Mouse (Mus musculus): ENCODE data around the gene Mapt. TPM values are rescaled to one million over a fixed set of nuclear protein-coding genes. Genes with fewer than 3 reads are reported as not detected.

Gene Mapt
- polyA plus RNA-seq, 1 experiment from 2014 or later, result 0.90 TPM

DNA sequence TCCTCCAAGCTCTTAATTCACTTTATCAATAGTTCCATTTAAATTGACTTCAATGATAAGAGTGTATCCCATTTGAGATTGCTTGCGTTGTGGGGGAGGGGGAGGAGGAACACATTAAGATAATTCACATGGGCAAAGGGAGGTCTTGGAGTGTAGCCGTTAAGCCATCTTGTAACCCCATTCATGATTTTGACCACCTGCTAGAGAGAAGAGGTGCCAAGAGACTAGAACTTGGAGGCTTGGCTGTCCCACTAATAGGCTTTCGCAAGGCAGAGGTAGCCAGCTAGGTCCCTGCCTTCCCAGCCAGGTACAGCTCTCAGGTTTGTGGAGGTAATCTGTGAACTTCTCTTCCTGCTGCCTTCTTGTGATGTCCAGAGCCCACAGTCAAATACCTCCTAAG, 100.0 kb downstream of the Mapt start:
- 83% methylated on average over 3 of the region's 3 CpGs for WGBS
- Histone ChIP-seq H3K27ac (ENCODE audit: low read depth, low read length) (no peak overlapping the region), H3K36me3 (ENCODE audit: control insufficient read depth, insufficient read depth, low read length) (peaks cover 25% of the 10 kb centered on the region), H3K27me3 (replicated peaks; ENCODE audit: control insufficient read depth, insufficient read depth, low read length) (no peaks in the 10 kb centered on the region), H3K9ac (ENCODE audit: low read depth, low read length) (no peak overlapping the region), H3K4me2 (no peak overlapping the region), H3K4me1 (replicated peaks; ENCODE audit: control insufficient read depth, insufficient read depth, low read length) (no peaks in the 10 kb centered on the region), H3K9me3 (ENCODE audit: control insufficient read depth, low read length) (no peaks in the 10 kb centered on the region), H3K4me3 (ENCODE audit: low read depth, low read length) (no peak overlapping the region)
- ATAC-seq (replicated peaks; ENCODE audit: low FRiP score), result no peak
- DNase-seq (ENCODE audit: low spot score), result no peak

GRCm38 (mm10) chr11:104332105-104332504, 100.9 kb downstream of the Mapt start:
- H3K27ac ChIP-seq (ENCODE audit: low read depth, low read length), result no peak overlapping the region
- H3K4me1 ChIP-seq (replicated peaks; ENCODE audit: control insufficient read depth, insufficient read depth, low read length), result no peaks in the 10 kb centered on the region
- H3K4me3 ChIP-seq (ENCODE audit: low read depth, low read length), result no peak overlapping the region
- DNase-seq (ENCODE audit: low spot score) (no peak), ATAC-seq (replicated peaks; ENCODE audit: low FRiP score) (no peak)
- no peak overlapping the region for H3K9ac ChIP-seq (ENCODE audit: low read depth, low read length)
- peaks cover 28% of the 10 kb centered on the region for H3K36me3 ChIP-seq (ENCODE audit: control insufficient read depth, insufficient read depth, low read length)
- H3K4me2 ChIP-seq, result no peak overlapping the region
- H3K9me3 ChIP-seq (ENCODE audit: control insufficient read depth, low read length), result no peaks in the 10 kb centered on the region
- WGBS, result 93% methylated on average over 5 of the region's 5 CpGs
- H3K27me3 ChIP-seq (replicated peaks; ENCODE audit: control insufficient read depth, insufficient read depth, low read length), result no peaks in the 10 kb centered on the region

DNA sequence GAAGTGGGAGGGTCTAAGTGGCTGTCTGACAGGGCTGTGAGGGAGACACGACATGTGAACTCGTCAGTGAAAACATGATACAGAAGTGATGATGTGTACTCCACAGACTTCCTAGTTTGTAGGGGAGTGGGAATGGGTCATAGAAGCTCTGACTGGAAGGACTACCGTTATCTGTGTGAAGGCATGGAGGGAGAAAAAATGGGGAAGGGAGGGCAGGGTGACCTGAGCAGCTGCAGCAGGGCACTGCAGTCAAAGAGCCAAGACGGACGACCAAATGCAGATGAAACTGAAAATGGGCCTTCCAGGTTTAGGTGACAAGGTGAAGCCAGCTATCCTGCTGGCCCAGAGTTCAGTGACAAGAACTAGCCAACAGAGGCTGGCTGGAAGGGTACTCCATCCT, 102.9 kb downstream of the Mapt start:
- Histone ChIP-seq H3K36me3 (ENCODE audit: control insufficient read depth, insufficient read depth, low read length) (peaks cover 35% of the 10 kb centered on the region), H3K27ac (ENCODE audit: low read depth, low read length) (no peak overlapping the region), H3K4me3 (ENCODE audit: low read depth, low read length) (no peak overlapping the region), H3K27me3 (replicated peaks; ENCODE audit: control insufficient read depth, insufficient read depth, low read length) (no peaks in the 10 kb centered on the region), H3K9me3 (ENCODE audit: control insufficient read depth, low read length) (no peaks in the 10 kb centered on the region), H3K9ac (ENCODE audit: low read depth, low read length) (no peak overlapping the region), H3K4me2 (no peak overlapping the region), H3K4me1 (replicated peaks; ENCODE audit: control insufficient read depth, insufficient read depth, low read length) (no peaks in the 10 kb centered on the region)
- ATAC-seq (replicated peaks; ENCODE audit: low FRiP score) (no peak), DNase-seq (ENCODE audit: low spot score) (no peak)
- WGBS, result 67% methylated on average over 5 of the region's 5 CpGs

GRCm38 (mm10) chr11:104334946-104335345, 103.8 kb downstream of the Mapt start:
- H3K36me3 ChIP-seq (ENCODE audit: control insufficient read depth, insufficient read depth, low read length), result peaks cover 40% of the 10 kb centered on the region

DNA sequence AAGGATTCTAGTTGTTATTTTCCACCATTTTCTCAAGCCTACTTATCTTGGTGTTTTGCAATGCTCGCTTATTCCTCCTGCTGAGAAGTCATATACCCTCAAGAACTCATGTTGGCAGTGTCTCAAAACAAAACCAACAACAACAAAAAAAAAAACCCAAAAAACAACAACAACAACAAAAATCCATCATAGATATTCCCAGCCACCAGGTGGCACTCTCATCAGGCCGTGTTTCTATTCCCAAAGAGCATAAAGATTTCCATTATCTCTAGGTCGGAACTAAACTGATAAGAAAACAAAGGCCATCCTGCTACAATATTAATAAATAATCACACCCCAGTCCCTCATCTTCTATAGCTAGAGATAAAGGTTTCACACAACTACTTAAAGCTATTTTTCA, 115.7 kb downstream of the Mapt start:
- peaks cover 43% of the 10 kb centered on the region for H3K36me3 ChIP-seq (ENCODE audit: control insufficient read depth, insufficient read depth, low read length)

More at GRCm38 (mm10) chr11:104334946-104335345, 103.8 kb downstream of the Mapt start:
- WGBS, result 92% methylated on average over 13 of the region's 13 CpGs
- no peaks in the 10 kb centered on the region for H3K4me1 ChIP-seq (replicated peaks; ENCODE audit: control insufficient read depth, insufficient read depth, low read length)
- no peak overlapping the region for H3K27ac ChIP-seq (ENCODE audit: low read depth, low read length)
- H3K4me2 ChIP-seq, result no peak overlapping the region
- ATAC-seq (replicated peaks; ENCODE audit: low FRiP score) (no peak), DNase-seq (ENCODE audit: low spot score) (no peak)
- H3K27me3 ChIP-seq (replicated peaks; ENCODE audit: control insufficient read depth, insufficient read depth, low read length), result no peaks in the 10 kb centered on the region
- H3K4me3 ChIP-seq (ENCODE audit: low read depth, low read length), result no peak overlapping the region
- H3K9ac ChIP-seq (ENCODE audit: low read depth, low read length), result no peak overlapping the region
- H3K9me3 ChIP-seq (ENCODE audit: control insufficient read depth, low read length), result no peaks in the 10 kb centered on the region

GRCm38 (mm10) chr11:104361790-104362189, 130.6 kb downstream of the Mapt start:
- Histone ChIP-seq H3K36me3 (ENCODE audit: control insufficient read depth, insufficient read depth, low read length) (peaks cover 5% of the 10 kb centered on the region), H3K27ac (ENCODE audit: low read depth, low read length) (no peak overlapping the region), H3K27me3 (replicated peaks; ENCODE audit: control insufficient read depth, insufficient read depth, low read length) (no peaks in the 10 kb centered on the region), H3K4me2 (no peak overlapping the region), H3K9ac (ENCODE audit: low read depth, low read length) (no peak overlapping the region), H3K4me1 (replicated peaks; ENCODE audit: control insufficient read depth, insufficient read depth, low read length) (no peaks in the 10 kb centered on the region; the same call in 1 of the 2 replicates), H3K9me3 (ENCODE audit: control insufficient read depth, low read length) (no peaks in the 10 kb centered on the region), H3K4me3 (ENCODE audit: low read depth, low read length) (no peak overlapping the region)
- no peak for ATAC-seq (replicated peaks; ENCODE audit: low FRiP score)
- 28% methylated on average over 2 of the region's 2 CpGs for WGBS
- no peak for DNase-seq (ENCODE audit: low spot score)

More for the DNA sequence above, 115.7 kb downstream of the Mapt start:
- Histone ChIP-seq H3K9me3 (ENCODE audit: control insufficient read depth, low read length) (no peaks in the 10 kb centered on the region), H3K4me1 (replicated peaks; ENCODE audit: control insufficient read depth, insufficient read depth, low read length) (no peaks in the 10 kb centered on the region), H3K27me3 (replicated peaks; ENCODE audit: control insufficient read depth, insufficient read depth, low read length) (no peaks in the 10 kb centered on the region), H3K4me3 (ENCODE audit: low read depth, low read length) (no peak overlapping the region), H3K9ac (ENCODE audit: low read depth, low read length) (no peak overlapping the region), H3K27ac (ENCODE audit: low read depth, low read length) (no peak overlapping the region), H3K4me2 (no peak overlapping the region)
- DNase-seq (ENCODE audit: low spot score) (no peak), ATAC-seq (replicated peaks; ENCODE audit: low FRiP score) (no peak)
- WGBS, result 71% methylated on average over 3 of the region's 3 CpGs

DNA sequence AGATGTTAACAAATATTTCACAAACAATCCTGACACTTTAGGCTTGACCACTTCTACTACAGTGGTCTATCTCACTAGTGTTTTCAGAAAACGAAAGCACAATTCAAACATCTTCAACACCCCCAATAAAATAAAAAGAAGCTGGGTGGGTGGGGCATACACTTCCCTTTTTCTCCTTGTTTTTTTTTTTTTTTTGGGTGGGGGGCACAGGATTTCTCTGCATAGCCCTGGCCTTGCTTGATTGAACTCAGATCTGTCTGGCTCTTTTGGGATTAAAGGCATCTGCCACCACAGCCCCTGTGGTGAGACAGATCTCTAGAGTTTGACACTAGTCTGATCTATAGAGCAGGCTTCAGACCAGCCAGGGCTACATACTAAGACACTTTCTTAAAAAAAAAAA, 131.5 kb downstream of the Mapt start:
- H3K27ac ChIP-seq (ENCODE audit: low read depth, low read length), result no peak overlapping the region
- H3K4me3 ChIP-seq (ENCODE audit: low read depth, low read length), result no peak overlapping the region
- H3K4me1 ChIP-seq (replicated peaks; ENCODE audit: control insufficient read depth, insufficient read depth, low read length), result no peaks in the 10 kb centered on the region; the same call in 1 of the 2 replicates
- DNase-seq (ENCODE audit: low spot score) (no peak), ATAC-seq (replicated peaks; ENCODE audit: low FRiP score) (no peak)
- WGBS, result 92% methylated on average over 1 of the region's 1 CpGs
- no peaks in the 10 kb centered on the region for H3K27me3 ChIP-seq (replicated peaks; ENCODE audit: control insufficient read depth, insufficient read depth, low read length)
- H3K4me2 ChIP-seq, result no peak overlapping the region
- no peaks in the 10 kb centered on the region for H3K9me3 ChIP-seq (ENCODE audit: control insufficient read depth, low read length)
- no peak overlapping the region for H3K9ac ChIP-seq (ENCODE audit: low read depth, low read length)
- peaks cover 2% of the 10 kb centered on the region; the same call in 1 of the 2 replicates for H3K36me3 ChIP-seq (ENCODE audit: control insufficient read depth, insufficient read depth, low read length)

DNA sequence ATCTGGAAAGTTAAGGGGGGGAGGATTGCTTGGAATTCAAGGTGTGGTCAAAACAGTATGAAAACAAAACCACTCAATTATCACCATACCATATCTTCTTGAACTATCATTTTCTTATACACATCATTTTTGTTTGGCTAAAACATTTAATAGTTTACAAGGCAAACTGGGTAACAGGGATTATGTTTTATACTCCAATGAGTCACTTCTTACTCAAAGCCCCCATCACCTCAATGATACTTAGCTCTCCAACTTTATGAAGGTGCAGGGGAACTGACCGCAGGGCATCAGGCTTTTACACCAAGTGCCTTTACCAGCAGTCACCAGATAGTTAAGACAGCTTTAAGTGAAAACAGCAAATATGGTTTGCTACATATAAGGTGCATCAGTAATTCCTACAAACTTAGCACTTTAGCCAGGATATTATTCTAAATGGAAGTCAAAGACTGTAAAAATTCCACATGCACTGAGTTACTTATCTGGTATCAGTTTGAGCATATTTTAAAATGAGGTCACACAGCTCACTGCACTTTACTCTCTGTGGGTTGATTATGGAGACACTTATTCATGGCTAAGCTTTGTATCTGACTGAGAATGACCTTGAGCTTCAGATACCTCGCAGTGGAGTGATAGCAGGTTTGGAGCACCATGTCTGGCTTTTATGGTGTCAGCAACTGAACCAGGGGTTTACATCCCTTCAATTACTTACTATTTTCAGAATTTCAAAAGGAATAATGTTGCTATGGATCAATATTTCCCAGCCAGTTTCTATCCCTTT, 132.8 kb downstream of the Mapt start:
- H3K36me3 ChIP-seq (ENCODE audit: control insufficient read depth, insufficient read depth, low read length), result peaks cover 6% of the 10 kb centered on the region; the same call in 1 of the 2 replicates
- H3K4me2 ChIP-seq, result no peak overlapping the region
- no peak overlapping the region for H3K4me3 ChIP-seq (ENCODE audit: low read depth, low read length)
- no peaks in the 10 kb centered on the region; the same call in 1 of the 2 replicates for H3K4me1 ChIP-seq (replicated peaks; ENCODE audit: control insufficient read depth, insufficient read depth, low read length)
- DNase-seq (ENCODE audit: low spot score) (no peak), ATAC-seq (replicated peaks; ENCODE audit: low FRiP score) (no peak)
- WGBS, result 74% methylated on average over 2 of the region's 2 CpGs
- H3K9me3 ChIP-seq (ENCODE audit: control insufficient read depth, low read length), result no peaks in the 10 kb centered on the region
- H3K27me3 ChIP-seq (replicated peaks; ENCODE audit: control insufficient read depth, insufficient read depth, low read length), result no peaks in the 10 kb centered on the region
- H3K27ac ChIP-seq (ENCODE audit: low read depth, low read length), result no peak overlapping the region
- no peak overlapping the region for H3K9ac ChIP-seq (ENCODE audit: low read depth, low read length)

Data from liver, embryonic 11.5 days (tissue).